Mouse (Mus musculus): ENCODE results near the gene Mamdc4. TPM values are rescaled to one million over a fixed set of nuclear protein-coding genes. Genes with fewer than 3 reads are reported as not detected.
A peak's percentile ranks its signal among the peaks of the same experiment; 100 is the strongest.

The Mamdc4 gene
- total and polyA plus RNA-seq, 3 experiments: 0.60 to 2.2 (median 1.6) TPM

GRCm38 (mm10) chr2:25545996-25546810 lies 28.4 kb downstream of the Mamdc4 start:
- TF ChIP-seq POLR2A (IDR thresholded peaks at IDR 0.05; ENCODE audit: insufficient read depth, low read depth, low read length) (no peak), EP300 (IDR thresholded peaks at IDR 0.05; ENCODE audit: insufficient read depth, low read depth, low read length) (no peak), CTCF (IDR thresholded peaks at IDR 0.05) (0 out of 2 replicates have a peak, but pooled peaks have one; percentile 2)
- Histone ChIP-seq H3K4me1 (ENCODE audit: control insufficient read depth, insufficient read depth, low read length) (peaks cover 10% of the 10 kb centered on the region), H3K27me3 (ENCODE audit: control insufficient read depth, insufficient read depth, low read length) (no peaks in the 10 kb centered on the region), H3K36me3 (ENCODE audit: control insufficient read depth, insufficient read depth, low read length) (no peaks in the 10 kb centered on the region), H3K9ac (ENCODE audit: low read depth, low read length) (peak overlapping the region; percentile 98), H3K4me3 (peak overlapping the region; percentile 73), H3K79me2 (replicated peaks; ENCODE audit: control insufficient read depth, insufficient read depth, low read length) (peaks cover 11% of the 10 kb centered on the region), H3K27ac (peak overlapping the region; percentile 96)
- DNase-seq: no peak
- WGBS: 4% methylated on average over 43 of the region's 43 CpGs
- intact Hi-C loops (cut with DNase I): loop anchor here (5.0 kb wide), 1 partner anchor 44 kb away; the partner anchor contains the start of genes C8g and Fbxw5

- TF ChIP-seq CTCF (IDR thresholded peaks at IDR 0.05) (no peak), POLR2A (IDR thresholded peaks at IDR 0.05; ENCODE audit: insufficient read depth, low read depth, low read length) (no peak), EP300 (IDR thresholded peaks at IDR 0.05; ENCODE audit: insufficient read depth, low read depth, low read length) (no peak)
- Histone ChIP-seq H3K27me3 (ENCODE audit: control insufficient read depth, insufficient read depth, low read length) (no peaks in the 10 kb centered on the region), H3K27ac (no peak overlapping the region), H3K4me1 (ENCODE audit: control insufficient read depth, insufficient read depth, low read length) (peaks cover 7% of the 10 kb centered on the region), H3K79me2 (replicated peaks; ENCODE audit: control insufficient read depth, insufficient read depth, low read length) (peaks cover 11% of the 10 kb centered on the region), H3K36me3 (ENCODE audit: control insufficient read depth, insufficient read depth, low read length) (peaks cover 2% of the 10 kb centered on the region), H3K9ac (ENCODE audit: low read depth, low read length) (no peak overlapping the region), H3K4me3 (no peak overlapping the region)
- DNase-seq: no peak
- 87% methylated on average over 10 of the region's 10 CpGs for WGBS
- intact Hi-C loops (cut with DNase I): no loop called here
These were observed 32.8 kb downstream of the Mamdc4 start for GRCm38 (mm10) chr2:25541644-25542367.

GRCm38 (mm10) chr2:25540541-25540948 lies 34.1 kb downstream of the Mamdc4 start:
- Histone ChIP-seq H3K9ac (ENCODE audit: low read depth, low read length) (no peak overlapping the region), H3K4me3 (no peak overlapping the region), H3K27ac (no peak overlapping the region), H3K4me1 (ENCODE audit: control insufficient read depth, insufficient read depth, low read length) (peaks cover 4% of the 10 kb centered on the region), H3K27me3 (ENCODE audit: control insufficient read depth, insufficient read depth, low read length) (no peaks in the 10 kb centered on the region), H3K79me2 (replicated peaks; ENCODE audit: control insufficient read depth, insufficient read depth, low read length) (peaks cover 5% of the 10 kb centered on the region), H3K36me3 (ENCODE audit: control insufficient read depth, insufficient read depth, low read length) (peaks cover 9% of the 10 kb centered on the region)
- DNase-seq: peak in 1 of 2 experiments; percentile 40
- intact Hi-C loops (cut with DNase I): no loop called here
- 58% methylated on average over 4 of the region's 4 CpGs for WGBS
- TF ChIP-seq CTCF (IDR thresholded peaks at IDR 0.05) (no peak), EP300 (IDR thresholded peaks at IDR 0.05; ENCODE audit: insufficient read depth, low read depth, low read length) (no peak), POLR2A (IDR thresholded peaks at IDR 0.05; ENCODE audit: insufficient read depth, low read depth, low read length) (no peak)

GRCm38 (mm10) chr2:25536531-25536930 lies 38.1 kb downstream of the Mamdc4 start:
- Histone ChIP-seq H3K4me1 (ENCODE audit: control insufficient read depth, insufficient read depth, low read length) (peaks cover 11% of the 10 kb centered on the region), H3K4me3 (no peak overlapping the region), H3K27me3 (ENCODE audit: control insufficient read depth, insufficient read depth, low read length) (no peaks in the 10 kb centered on the region), H3K79me2 (replicated peaks; ENCODE audit: control insufficient read depth, insufficient read depth, low read length) (no peaks in the 10 kb centered on the region), H3K27ac (peak overlapping the region; percentile 47), H3K36me3 (ENCODE audit: control insufficient read depth, insufficient read depth, low read length) (peaks cover 17% of the 10 kb centered on the region), H3K9ac (ENCODE audit: low read depth, low read length) (no peak overlapping the region)
- peak in 1 of 2 experiments; percentile 48 for DNase-seq
- no peak for TF ChIP-seq CTCF (IDR thresholded peaks at IDR 0.05)
- TF ChIP-seq EP300 (IDR thresholded peaks at IDR 0.05; ENCODE audit: insufficient read depth, low read depth, low read length): no peak
- TF ChIP-seq POLR2A (IDR thresholded peaks at IDR 0.05; ENCODE audit: insufficient read depth, low read depth, low read length): no peak
- intact Hi-C loops (cut with DNase I): no loop called here
- 58% methylated on average over 8 of the region's 8 CpGs for WGBS

GRCm38 (mm10) chr2:25534866-25535182 lies 39.8 kb downstream of the Mamdc4 start:
- TF ChIP-seq EP300 (IDR thresholded peaks at IDR 0.05; ENCODE audit: insufficient read depth, low read depth, low read length) (no peak), POLR2A (IDR thresholded peaks at IDR 0.05; ENCODE audit: insufficient read depth, low read depth, low read length) (no peak), CTCF (IDR thresholded peaks at IDR 0.05) (no peak)
- no peak overlapping the region for H3K4me3 ChIP-seq
- WGBS: 93% methylated on average over 2 of the region's 2 CpGs
- intact Hi-C loops (cut with DNase I): no loop called here
- DNase-seq: no peak
- H3K36me3 ChIP-seq (ENCODE audit: control insufficient read depth, insufficient read depth, low read length): peaks cover 17% of the 10 kb centered on the region
- H3K9ac ChIP-seq (ENCODE audit: low read depth, low read length): no peak overlapping the region; the same call in 1 of the 2 replicates
- H3K79me2 ChIP-seq (replicated peaks; ENCODE audit: control insufficient read depth, insufficient read depth, low read length): no peaks in the 10 kb centered on the region
- H3K27me3 ChIP-seq (ENCODE audit: control insufficient read depth, insufficient read depth, low read length): no peaks in the 10 kb centered on the region
- H3K4me1 ChIP-seq (ENCODE audit: control insufficient read depth, insufficient read depth, low read length): peaks cover 9% of the 10 kb centered on the region
- H3K27ac ChIP-seq: peak overlapping the region; percentile 78
